Mouse (Mus musculus) thymus, postnatal 25 days (tissue): Measurements from ENCODE around the gene Agtr1a.
A peak's percentile ranks its signal among the peaks of the same experiment; 100 is the strongest.

Source experiments
- DNase-seq: peaks from one replicate; pipeline ENCODE4 v3.0.0; 2022

The Agtr1a gene

DNA sequence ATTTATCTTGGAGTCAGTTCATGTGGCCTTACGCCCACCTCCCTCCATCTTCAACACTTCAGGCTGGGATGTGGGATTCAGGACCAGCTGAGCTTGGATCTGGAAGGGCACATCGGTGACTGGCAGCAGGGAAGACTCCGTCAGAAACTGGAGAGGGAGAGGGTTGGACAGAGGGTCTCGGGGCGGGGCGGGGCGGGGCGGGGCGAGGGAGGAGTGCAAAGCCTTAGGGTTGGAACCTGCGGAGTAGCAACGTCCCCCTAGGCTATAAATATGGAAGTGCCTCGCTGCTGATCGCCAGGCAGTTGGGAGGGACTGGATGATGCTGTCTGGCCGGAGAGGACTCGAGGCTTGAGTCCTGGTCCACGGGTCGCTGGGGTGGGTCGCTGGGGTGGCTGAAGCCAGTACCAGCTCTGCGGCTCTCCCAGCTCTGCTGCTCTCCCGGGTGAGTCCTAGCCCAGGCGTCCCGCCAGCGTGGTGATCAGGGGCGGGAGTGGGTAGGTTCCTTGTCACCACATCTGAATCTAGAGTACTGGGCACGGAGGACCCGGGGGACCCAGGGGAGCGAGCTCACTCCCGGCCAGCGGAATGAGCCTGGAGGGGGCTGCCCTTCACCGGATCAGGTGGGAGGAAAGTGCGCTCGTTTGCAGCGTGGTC is at the start of gene Agtr1a:
Gene Agtr1a (plus strand): TSS at position 294 of the 654 bp plus-strand sequence.
- no peak for DNase-seq

DNA sequence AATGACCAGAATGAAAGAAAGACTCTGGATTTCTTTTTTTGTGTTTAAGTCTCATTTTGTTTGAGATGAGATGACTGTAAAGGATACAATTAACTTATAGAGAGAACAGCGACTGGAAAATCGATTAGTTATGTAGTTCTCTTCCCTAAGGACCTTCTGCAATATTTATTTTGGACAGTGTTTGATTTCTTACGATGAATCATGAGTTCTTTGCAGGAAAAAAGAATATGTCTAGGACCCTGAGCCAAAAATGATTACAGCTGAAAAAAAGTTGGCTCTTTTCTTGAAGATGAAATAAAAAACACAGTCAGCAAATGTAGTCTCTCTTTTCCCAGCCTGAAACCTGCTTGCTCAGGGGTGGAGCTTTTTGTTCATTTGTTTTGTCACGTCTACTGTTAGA is 26.0 kb upstream of the Agtr1a start:
- DNase-seq = no peak

DNA sequence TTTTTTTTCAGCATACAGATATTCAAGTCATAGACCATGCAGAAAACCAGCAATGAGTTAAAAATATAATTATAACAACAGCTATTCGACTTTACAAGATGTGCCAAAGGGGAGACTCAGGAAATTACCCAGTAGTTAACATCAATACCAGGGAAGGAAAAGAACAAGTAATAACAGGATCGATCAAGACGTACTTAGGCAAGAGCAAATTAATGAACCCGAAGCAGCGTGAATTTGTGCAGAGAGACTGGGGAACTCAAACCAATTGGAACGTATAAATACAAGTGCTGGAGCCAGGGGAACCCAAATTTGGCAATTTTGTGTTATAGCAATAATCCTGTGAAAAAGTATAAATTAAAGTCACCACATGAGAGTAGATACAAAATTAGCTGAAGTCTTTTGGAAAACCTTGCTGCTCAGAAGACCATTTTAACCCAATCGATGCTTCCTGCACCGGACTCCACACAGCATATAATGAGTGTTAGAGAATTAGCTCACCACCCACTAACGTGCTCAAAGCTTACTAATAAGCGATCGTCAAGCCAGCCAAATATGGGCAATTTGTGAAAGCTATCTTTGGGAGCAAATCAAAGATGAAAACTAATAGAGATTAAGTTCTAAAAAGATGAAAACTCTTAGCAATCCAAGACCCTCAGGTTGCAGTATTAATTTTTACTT is 11.4 kb upstream of the Agtr1a start:
- no peak for DNase-seq

DNA sequence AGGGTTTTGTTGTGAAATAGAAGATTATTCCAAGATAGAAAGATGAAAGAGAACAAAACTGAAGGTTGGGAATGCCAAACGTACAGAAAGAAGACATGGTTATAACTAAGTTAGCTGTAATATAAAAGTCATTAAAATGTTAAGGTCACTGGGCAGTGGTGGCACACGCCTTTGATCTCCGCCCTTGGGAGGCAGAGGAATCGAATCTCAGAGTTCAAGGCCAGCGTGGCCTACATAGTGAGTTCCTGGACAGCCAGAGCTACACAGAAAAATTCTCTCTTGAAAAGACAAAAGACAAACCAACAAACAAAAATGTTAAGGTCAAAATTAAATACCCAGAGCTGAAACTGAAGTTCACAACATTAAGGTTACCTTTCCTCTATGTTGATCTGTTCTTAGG is 5.2 kb upstream of the Agtr1a start:
- DNase-seq = no peak

DNA sequence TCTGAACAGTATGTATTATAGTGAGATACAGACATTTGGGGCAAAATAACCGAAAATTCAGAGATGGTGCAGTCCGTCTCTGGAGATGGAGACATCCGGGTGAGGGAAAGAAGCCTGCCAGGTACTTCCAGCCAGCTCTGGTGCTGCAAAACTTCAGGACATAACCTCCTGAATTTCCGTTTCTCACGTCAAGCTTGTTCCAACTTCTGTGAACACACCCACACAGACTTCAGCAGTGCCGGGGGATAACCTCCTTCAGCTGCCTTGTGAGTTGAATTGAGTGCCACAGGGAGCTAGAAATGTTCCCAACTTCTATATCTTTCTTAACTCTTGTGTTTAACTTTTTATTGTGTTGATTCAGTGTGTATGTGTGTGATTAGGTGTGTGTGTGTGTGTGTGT is 4.4 kb upstream of the Agtr1a start:
- no peak for DNase-seq

DNA sequence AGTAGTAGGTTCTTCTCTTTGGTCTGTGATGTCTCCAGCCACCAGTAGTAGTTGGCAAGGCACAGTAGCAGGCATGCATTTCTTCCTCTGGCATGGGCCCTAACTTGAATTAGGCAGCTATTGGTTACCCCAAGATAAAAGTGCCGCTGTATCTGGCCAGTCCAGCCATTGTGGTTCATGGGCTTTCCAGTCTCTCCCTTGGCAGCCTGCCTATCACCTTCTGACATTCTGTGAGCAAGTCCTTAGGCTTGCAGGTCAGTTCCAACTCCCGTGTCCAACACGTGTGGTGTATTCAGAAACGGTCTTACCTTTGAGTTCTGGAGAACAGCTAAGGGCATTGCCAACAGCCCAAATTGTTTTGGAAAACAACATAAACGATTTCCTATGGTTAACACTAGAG is 3.7 kb upstream of the Agtr1a start:
- no peak for DNase-seq

DNA sequence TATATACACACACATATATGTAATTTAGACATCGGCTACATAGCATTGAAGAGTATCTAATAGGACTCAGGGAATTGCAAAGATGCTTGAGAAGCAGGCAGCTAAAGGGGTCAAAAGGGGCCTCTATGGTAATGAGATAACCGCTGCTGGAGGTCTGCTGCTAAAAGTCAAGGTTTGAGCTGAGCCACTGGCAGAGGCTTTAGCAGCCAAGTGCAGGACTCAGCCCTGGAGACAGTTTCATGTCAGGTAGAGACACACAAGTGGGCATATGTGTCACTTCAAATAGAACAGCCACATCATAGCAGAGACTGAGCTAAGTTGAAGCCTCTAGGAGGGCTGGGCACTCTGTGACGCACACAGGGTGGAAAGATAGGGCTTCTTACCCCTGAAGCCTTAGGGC is 1.6 kb upstream of the Agtr1a start:
- DNase-seq = no peak

DNA sequence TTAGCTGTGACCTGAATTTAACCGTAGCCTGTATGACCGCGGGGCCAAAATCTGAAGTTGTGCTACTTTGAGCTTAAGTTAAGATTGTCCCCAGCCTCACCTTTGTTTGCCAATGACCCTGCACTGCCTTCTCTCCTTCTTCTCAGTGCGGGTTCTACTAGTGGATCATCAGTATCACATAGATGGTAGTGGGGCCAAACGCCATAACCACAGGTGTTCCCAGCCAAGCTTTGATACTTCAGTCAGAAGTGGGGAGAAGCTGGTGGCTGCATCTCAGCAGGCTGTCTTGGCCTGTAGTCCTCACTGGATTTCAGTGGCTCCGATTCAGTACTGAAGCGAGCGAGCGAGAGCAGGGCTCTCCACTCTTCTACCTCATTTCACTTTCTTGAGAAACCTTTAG is 672 bp downstream of the Agtr1a start:
- DNase-seq = no peak

DNA sequence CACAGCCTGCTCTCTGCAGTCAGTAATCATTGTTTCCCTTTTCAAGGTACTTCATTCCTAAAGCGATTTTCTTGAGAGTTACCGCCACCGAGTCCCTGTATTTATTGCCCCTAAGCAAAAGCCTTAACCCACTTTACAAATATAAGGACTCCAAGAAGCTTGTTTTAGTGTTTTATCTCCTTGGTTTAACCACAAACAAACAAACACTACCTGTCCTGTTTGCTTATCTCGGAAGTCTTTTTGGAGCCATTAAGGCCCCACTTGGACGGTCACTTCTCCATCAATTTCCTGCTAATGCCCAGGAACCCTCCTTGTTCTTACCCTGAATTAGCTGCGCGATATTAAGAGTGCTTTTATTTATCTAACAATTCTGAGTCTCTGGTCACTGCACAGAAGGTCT is 1.4 kb downstream of the Agtr1a start:
- DNase-seq = no peak

DNA sequence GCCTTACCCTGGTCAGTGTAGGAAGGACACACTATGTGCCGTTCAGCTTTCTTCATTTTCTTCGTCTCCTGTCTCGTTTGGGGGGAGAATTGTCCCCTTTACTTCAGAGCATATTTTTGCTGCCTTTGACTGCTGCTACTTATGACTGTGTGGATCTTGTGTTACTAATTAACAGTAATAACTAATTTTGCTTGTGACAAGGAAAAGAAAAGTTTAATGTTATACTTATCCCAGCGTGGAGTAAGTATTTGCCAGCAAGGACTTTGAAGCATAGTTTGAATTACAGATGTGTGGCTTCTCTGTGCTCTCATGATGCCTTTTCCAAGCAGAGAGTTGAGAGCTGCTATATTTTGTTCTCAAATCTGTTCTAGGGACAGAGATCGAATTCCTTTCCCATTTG is 2.3 kb downstream of the Agtr1a start:
- no peak for DNase-seq

DNA sequence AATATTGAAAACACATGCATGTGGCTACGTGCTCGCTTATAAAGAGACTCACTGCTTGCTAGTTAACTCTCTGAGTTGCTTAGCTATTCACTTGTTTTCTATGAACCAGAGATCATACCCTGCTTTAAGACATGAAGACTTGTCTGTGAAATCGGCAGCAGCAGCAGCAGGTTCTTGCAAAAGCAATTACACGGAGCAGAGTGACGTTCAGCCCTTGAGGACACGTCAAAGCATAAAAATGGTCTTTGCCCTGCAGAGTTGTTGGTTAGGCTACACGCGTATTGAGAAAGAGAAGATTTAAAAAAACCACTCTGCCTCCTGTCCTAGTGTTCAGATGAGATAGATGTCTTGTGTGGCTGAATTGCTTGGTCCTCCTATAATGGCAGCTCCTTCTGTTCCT is 3.7 kb downstream of the Agtr1a start:
- no peak for DNase-seq

DNA sequence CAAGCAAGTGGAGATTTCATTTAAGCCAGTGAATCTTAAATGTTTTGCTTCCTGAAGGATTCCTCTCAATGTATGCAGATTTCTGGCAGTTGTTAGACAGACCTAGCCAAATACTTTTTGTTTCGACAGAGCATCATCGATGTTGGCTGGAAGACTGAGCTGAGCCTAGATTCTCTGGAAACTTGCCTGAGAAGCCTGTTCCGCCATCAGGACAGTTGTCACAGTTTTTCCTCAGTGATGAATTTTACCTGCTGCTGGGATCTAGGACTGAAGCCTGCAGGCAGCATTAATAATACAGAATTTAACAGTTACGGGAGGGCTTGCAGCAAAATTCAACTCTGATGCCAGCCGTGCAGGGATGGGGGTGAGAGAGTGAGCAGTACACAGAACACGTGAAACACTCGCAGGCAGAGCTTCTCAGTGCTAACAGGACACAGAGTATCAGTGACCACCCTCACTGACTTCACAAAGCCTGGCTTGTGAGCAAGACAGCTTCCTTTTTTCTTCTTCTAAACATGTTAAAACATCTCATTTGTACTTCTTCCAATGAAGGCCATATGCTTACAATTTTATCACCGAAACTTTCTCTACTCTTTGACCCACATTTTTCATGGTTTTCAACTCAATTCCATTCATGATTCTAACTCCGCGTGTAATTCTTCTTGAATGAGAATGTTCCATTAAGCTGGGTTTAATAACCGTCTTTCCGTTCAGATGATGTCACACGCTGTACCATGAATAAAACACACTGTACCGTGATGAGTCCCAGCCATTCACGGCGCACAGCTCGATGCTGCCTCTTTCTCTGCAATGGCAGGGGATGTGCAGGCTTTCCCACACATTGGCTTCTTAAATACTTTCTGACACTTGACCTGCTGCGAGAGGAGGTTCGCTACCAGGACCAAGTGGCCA is 6.0 kb downstream of the Agtr1a start:
- DNase-seq = no peak

DNA sequence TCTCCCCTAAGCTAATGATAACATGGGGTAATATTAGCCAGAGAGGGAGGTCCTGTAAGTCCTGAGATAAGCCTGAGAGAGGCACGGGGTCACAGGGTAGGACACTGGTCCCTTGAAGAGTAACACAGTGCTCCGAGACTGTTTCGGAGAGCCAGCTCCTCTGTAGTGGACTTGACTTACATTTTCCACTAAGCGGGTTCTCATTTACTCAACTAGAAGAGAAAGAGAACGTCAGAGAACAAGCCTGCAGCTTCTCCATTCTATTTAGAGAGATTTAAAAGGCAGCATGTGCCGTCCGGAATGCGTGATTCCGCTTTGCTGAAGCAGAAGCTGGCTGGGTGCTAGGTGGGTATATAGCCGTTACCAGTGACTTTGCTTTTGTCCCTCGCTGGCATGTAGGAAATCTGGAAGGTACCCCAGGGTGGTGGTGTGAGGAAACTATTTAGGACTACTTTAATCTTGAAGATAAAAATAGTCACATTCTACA is 9.2 kb downstream of the Agtr1a start:
- DNase-seq = no peak

DNA sequence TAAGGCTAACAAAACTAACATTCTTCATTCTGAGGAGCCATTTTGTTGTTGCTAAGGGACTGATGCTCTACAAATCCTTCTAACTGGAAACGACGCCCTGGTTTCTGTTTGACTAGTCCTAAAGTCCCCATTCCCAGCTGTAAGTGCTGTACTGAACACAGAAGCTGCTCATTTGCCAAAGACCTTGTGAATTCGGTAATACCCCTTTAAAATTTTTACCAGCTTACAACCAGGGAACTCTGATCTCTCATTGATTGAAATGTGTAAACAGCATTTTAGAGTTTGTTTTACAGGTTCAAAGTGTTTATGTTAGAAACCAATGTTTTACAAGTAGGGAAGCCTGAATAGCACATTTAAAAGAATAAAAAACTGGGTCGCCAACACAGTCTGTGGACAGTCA is 10.6 kb downstream of the Agtr1a start:
- DNase-seq = no peak

DNA sequence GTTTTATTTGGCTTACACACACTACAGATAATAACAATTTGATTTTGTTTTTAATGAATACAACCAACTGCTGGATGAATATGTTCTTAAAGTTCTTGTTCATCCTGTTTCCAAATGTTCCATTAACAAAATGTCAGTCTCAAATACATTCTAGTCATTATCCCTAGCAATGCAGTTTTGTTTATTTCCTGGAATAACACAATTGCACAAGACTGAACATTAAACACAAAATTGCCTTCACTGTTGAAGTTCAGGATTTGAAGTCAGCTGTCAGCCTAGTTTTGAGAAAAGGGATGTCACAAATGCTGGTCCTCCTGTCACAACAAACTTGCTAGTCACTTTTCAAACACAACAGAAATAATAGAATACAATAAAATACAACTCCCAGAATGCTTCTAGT is 12.1 kb downstream of the Agtr1a start:
- no peak for DNase-seq

DNA sequence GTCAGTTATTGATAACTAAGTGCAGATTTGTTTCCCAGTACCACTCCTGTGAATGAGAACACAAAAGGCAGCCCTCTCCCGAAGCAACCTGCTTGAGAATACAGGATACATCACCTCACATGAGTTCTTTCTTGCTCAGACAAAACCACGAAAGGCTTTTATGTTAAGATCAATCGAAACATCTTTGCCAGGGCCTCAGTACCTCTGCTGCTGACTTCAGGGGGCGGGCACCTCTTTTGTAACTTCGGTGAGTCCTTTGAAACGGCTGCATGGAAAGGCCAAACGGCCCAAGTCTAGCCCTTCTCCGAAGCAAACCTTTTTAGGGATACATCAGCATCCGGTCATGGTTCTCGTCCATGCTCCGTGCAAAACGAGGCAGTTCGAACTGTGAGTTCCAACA is 15.7 kb downstream of the Agtr1a start:
- peak; percentile 33 for DNase-seq

DNA sequence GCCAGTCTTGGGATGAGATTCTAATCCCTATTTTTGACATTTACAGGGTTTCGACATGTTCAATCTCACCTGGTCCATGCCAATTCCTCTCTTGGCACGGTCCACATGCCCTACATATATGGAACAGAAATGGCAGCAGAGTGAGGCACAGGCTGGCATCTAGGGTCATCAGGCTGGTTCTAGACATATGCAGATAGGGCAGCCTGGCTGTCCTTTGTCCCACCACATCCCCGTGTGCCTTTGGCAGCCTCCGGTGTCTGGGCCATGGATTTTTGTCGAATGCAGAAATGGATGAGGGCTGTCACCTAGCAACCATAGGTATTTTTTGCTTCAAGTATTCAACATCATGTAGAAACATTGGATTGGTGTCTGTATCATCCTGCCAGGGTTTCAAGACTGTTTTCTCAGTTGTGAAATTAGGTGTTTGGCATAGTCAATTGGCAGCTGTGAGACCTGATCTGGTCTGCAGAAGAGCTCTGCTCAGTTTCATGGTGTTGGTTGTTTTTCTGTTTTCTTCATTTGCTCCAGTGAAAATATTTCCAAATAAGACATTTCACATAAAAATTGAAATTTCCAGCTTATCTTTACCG is 18.8 kb downstream of the Agtr1a start:
- DNase-seq = no peak

DNA sequence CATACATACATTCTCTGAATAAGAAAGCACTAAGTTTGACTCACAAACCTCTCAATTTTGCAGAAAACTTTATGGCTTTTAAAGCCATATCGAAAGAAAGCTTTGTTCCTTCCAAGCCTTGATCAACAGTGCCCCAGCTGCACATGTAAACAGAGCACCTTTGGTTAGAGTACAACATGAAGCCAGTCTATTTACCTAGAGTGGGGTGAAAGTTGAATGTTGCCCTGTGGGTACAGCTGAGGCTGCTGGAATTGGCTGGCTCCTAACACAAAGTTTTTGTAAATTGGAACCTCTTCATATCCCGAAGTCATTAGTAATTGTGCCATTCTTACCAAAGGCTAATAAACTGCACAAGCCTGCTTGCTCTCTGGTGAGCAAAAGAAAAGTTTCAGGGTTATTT is 19.7 kb downstream of the Agtr1a start:
- DNase-seq = no peak

DNA sequence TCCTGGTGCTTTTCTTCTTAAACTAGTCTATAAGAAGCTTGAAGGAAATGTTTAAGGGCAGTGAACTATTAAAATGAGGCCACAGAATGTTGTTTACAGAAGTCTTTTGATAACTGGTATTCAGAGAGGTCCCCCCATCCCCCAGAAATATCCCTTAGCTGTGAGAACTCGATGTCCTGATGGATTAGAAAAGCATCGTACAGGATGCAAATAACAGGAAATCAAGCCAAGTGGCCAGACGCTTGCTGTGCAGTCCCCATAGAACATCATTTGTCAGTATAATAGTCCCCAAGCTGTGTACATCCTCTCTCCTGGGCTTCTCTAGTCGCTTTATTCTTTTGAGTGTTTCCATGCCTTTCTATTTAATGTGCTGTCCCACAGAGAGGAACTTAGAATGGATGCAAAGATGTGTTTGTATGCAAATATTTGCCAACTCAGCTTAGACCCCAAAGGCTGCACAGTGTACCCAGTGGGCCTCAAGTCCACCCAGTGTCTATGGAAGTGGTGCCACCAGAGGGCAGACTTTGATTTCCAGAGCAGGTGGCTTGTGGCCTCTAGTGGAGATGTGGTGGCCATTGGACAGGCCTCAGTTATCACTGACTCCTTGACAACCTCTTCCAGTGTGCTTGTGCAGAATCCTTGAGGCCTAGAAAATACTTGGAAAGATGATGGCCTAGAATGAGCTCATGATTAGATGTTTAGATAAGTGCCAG is 22.4 kb downstream of the Agtr1a start:
- no peak for DNase-seq

DNA sequence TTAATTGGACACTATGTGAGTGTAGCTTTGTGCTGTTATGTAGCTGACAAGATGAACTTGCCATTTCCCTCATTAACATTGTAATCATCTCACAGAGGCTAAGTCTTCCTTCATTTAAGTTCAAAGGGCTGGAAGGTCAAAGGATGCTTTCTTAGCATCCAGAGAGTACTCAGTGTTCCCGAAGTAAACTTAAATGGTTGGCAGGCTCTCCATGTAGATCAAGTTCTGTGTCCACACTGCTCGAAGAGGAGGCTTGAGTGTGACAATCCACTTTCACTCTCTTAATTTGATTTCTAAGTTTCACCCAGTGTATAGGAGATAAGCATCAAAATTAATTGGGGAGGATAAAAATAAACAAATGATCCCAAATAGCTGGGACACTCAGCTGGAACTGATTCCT is 23.6 kb downstream of the Agtr1a start:
- no peak for DNase-seq

DNA sequence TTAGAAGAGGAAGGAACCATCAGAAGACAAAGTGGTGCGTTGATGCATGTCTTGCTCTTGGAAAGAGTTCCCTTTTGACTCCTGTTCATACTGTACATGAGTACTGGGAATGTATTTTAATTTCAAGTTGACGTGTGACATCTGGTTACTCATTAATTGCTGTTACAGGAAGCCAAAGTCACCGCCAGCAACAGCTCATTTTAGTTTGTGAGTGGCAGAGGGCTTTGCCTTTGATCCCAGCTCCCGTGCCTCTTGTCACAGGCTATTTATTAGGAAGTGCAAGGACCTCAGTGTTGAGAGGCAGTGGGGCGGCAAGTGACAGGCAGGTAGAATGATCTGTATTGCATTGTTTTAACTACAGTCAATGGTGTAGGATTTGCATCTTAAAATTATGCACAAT is 24.8 kb downstream of the Agtr1a start:
- DNase-seq = no peak

DNA sequence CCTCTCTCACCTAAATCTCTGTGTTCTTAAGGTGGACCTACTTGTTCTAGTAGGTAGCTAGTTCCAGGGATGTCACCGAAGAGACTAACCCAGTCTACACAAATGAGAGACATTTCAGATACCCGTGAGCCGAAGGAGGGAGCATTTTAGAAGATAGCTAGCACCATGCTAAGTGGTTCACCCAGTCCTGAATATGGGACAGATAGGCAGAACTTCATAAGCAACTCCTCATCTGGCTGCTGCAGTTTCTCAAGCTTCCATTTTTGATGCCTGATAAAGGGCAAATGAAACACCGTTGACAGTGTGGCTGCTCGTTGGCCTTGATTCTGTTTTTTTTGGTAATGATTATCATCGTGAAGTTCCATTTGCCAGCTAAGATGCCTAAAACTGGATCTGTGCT is 25.8 kb downstream of the Agtr1a start:
- DNase-seq = no peak
